Mouse (Mus musculus): ENCODE measurements at regions not wholly inside any gene's neighbourhood (a gene's known extent, or its start where the extent isn't known, plus 50 kb on each side); places are given as distances from the start of the nearest gene placed in this dataset.

GRCm38 (mm10) chr10:120663396-120663795 lies 187.1 kb upstream of the Hmga2 start:
- no peaks in the 10 kb centered on the region for H3K79me2 ChIP-seq (replicated peaks; ENCODE audit: control insufficient read depth, extremely low read depth, insufficient read depth, poor library complexity, severe bottlenecking)
- no peak for TF ChIP-seq NELFE (IDR thresholded peaks at IDR 0.05; ENCODE audit: low read depth, low read length)
- no peak for TF ChIP-seq MAX (IDR thresholded peaks at IDR 0.05; ENCODE audit: low read length)
- no peak for TF ChIP-seq POLR2AphosphoS2 (IDR thresholded peaks at IDR 0.05; ENCODE audit: low read depth, low read length)
- no peak for TF ChIP-seq BHLHE40 (IDR thresholded peaks at IDR 0.05; ENCODE audit: low read depth, low read length)
- TF ChIP-seq ZNF384 (IDR thresholded peaks at IDR 0.05; ENCODE audit: low read depth, low read length): no peak
- no peak for TF ChIP-seq E2F4 (IDR thresholded peaks at IDR 0.05; ENCODE audit: insufficient replicate concordance, low read depth, low read length)
- no peak for TF ChIP-seq MAFK (IDR thresholded peaks at IDR 0.05; ENCODE audit: insufficient replicate concordance, low read length)
- no peak for TF ChIP-seq SMC3 (IDR thresholded peaks at IDR 0.05; ENCODE audit: low read depth, low read length)
- no peak for TF ChIP-seq MAZ (IDR thresholded peaks at IDR 0.05; ENCODE audit: low read depth, low read length)
- no peak for TF ChIP-seq MYC (IDR thresholded peaks at IDR 0.05; ENCODE audit: low read depth, low read length)
- no peak for TF ChIP-seq JUN (IDR thresholded peaks at IDR 0.05; ENCODE audit: insufficient read depth, low read depth, low read length)
- no peak for TF ChIP-seq ZKSCAN1 (IDR thresholded peaks at IDR 0.05; ENCODE audit: borderline replicate concordance, low read depth, low read length)
- TF ChIP-seq SIN3A (IDR thresholded peaks at IDR 0.05; ENCODE audit: low read length): no peak
- no peak for TF ChIP-seq CHD2 (IDR thresholded peaks at IDR 0.05; ENCODE audit: low read length)
- no peak for TF ChIP-seq NRF1 (IDR thresholded peaks at IDR 0.05; ENCODE audit: low read depth, low read length)
- TF ChIP-seq USF1 (IDR thresholded peaks at IDR 0.05; ENCODE audit: low read depth, low read length): no peak
- H3K36me3 ChIP-seq (replicated peaks in 1 of 2; ENCODE audit: control insufficient read depth in 1 of 2, insufficient read depth in 1 of 2, low read length in 1 of 2): no peaks in the 10 kb centered on the region
- no peak for DNase-seq (ENCODE audit: extremely low read depth)
- no peak overlapping the region for H3K9ac ChIP-seq (ENCODE audit: insufficient read depth, low read depth)
- no peak overlapping the region for H3K4me2 ChIP-seq (ENCODE audit: insufficient read depth, low read depth, poor library complexity, severe bottlenecking)
- in situ Hi-C loops (cut with MboI; ENCODE audit: low pct_ligation_motif_present, low pct_unique_long_range_greater_than_20kb, low sequenced_read_pairs) (no loop called here), dilution Hi-C loops (cut with MboI; ENCODE audit: extremely low pct_ligation_motif_present, extremely low pct_unique_long_range_greater_than_20kb, low sequenced_read_pairs) (no loop called here)
- H3K9me3 ChIP-seq (replicated peaks; ENCODE audit: low read length): peaks cover 73% of the 10 kb centered on the region
- no peak overlapping the region for H3K27ac ChIP-seq (ENCODE audit: insufficient read depth, low read depth)
- H3K4me1 ChIP-seq (ENCODE audit: control insufficient read depth in 1 of 2, insufficient read depth in 2 of 2): no peaks in the 10 kb centered on the region
- no peak overlapping the region for H3K4me3 ChIP-seq (replicated peaks in 1 of 3; ENCODE audit: low read depth in 2 of 3, low read length in 2 of 3, poor library complexity in 1 of 3)
- H3K27me3 ChIP-seq (replicated peaks): no peaks in the 10 kb centered on the region

- in situ Hi-C loops (cut with MboI; ENCODE audit: low pct_ligation_motif_present, low pct_unique_long_range_greater_than_20kb, low sequenced_read_pairs): no loop called here
- Histone ChIP-seq H3K4me3 (replicated peaks in 1 of 3; ENCODE audit: low read depth in 2 of 3, low read length in 2 of 3, poor library complexity in 1 of 3) (no peak overlapping the region), H3K4me1 (ENCODE audit: control insufficient read depth in 1 of 2, insufficient read depth in 2 of 2) (no peaks in the 10 kb centered on the region), H3K9ac (ENCODE audit: insufficient read depth, low read depth) (no peak overlapping the region), H3K27me3 (replicated peaks) (no peaks in the 10 kb centered on the region), H3K27ac (ENCODE audit: insufficient read depth, low read depth) (no peak overlapping the region), H3K9me3 (replicated peaks; ENCODE audit: low read length) (peaks cover 71% of the 10 kb centered on the region), H3K4me2 (ENCODE audit: insufficient read depth, low read depth, poor library complexity, severe bottlenecking) (no peak overlapping the region), H3K36me3 (replicated peaks in 1 of 2; ENCODE audit: control insufficient read depth in 1 of 2, insufficient read depth in 1 of 2, low read length in 1 of 2) (no peaks in the 10 kb centered on the region), H3K79me2 (replicated peaks; ENCODE audit: control insufficient read depth, extremely low read depth, insufficient read depth, poor library complexity, severe bottlenecking) (no peaks in the 10 kb centered on the region)
- no peak for TF ChIP-seq PAX5 (IDR thresholded peaks at IDR 0.05; ENCODE audit: low read length)
- TF ChIP-seq ZC3H11A (IDR thresholded peaks at IDR 0.05; ENCODE audit: low read depth, low read length): no peak
- no peak for TF ChIP-seq MAFK (IDR thresholded peaks at IDR 0.05; ENCODE audit: insufficient replicate concordance, low read length)
- no peak for TF ChIP-seq SMC3 (IDR thresholded peaks at IDR 0.05; ENCODE audit: low read depth, low read length)
- no peak for TF ChIP-seq POLR2AphosphoS2 (IDR thresholded peaks at IDR 0.05; ENCODE audit: low read depth, low read length)
- no peak for TF ChIP-seq MAX (IDR thresholded peaks at IDR 0.05; ENCODE audit: low read length)
- TF ChIP-seq MXI1 (IDR thresholded peaks at IDR 0.05; ENCODE audit: low read depth, low read length): no peak
- TF ChIP-seq TCF12 (IDR thresholded peaks at IDR 0.05; ENCODE audit: low read depth, low read length): no peak
- no peak for TF ChIP-seq CHD2 (IDR thresholded peaks at IDR 0.05; ENCODE audit: low read length)
- TF ChIP-seq NELFE (IDR thresholded peaks at IDR 0.05; ENCODE audit: low read depth, low read length): no peak
- no peak for TF ChIP-seq JUND (conservative IDR thresholded peaks at IDR 0.05; ENCODE audit: low read depth, low read length)
- dilution Hi-C loops (cut with MboI; ENCODE audit: extremely low pct_ligation_motif_present, extremely low pct_unique_long_range_greater_than_20kb, low sequenced_read_pairs): no loop called here
- no peak for DNase-seq (ENCODE audit: extremely low read depth)
These were observed 184.2 kb upstream of the Hmga2 start for GRCm38 (mm10) chr10:120660503-120660902.

Data from CH12.LX (cell line).